ENCODE assay signal across 10 mouse cellular contexts in genomic region chr6:146912835-146913488, GRCm38 (mm10). TPM values are rescaled to one million over a fixed set of nuclear protein-coding genes. Genes with fewer than 3 reads are reported as not detected.
DNase-seq lines count a peak whose midpoint lies in the region; ATAC-seq and TF ChIP-seq lines count a peak whose summit lies in the region.
"Had no signal": no experiment of that assay in that cellular context is flagged by ENCODE, and none has a peak within 500 bp of the region (broad histone marks: within the 10 kb centered on the region; RNA-seq: fewer than 3 reads in every experiment).

No protein-coding gene starts in this region.

- no peaks in the 10 kb centered on the region for H3K9me3 ChIP-seq in ES-E14 (ENCODE audit: control insufficient read depth, insufficient read depth, low read depth, low read length)
- H3K9me3 ChIP-seq in intestine, embryonic 16.5 days (ENCODE audit: control insufficient read depth, low read length), result no peaks in the 10 kb centered on the region
- no peaks in the 10 kb centered on the region for H3K9me3 ChIP-seq in liver, embryonic 14.5 days (ENCODE audit: control insufficient read depth, low read length)
- no peaks in the 10 kb centered on the region for H3K9me3 ChIP-seq in hindbrain, embryonic 13.5 days
- H3K9me3 ChIP-seq: hindbrain, embryonic 15.5 days had no signal

- no peak for TF ChIP-seq CTCF in liver, embryonic 14.5 days (IDR thresholded peaks at IDR 0.05; ENCODE audit: low read depth)
- no peak for TF ChIP-seq CTCF in thymus, adult 2 months (IDR thresholded peaks at IDR 0.05; ENCODE audit: borderline replicate concordance, control insufficient read depth, extremely low read depth, insufficient read depth, low read length, poor library complexity)

- H3K9ac ChIP-seq in ES-E14 (ENCODE audit: insufficient read depth, low read depth, low read length, poor library complexity, severe bottlenecking), result no peak overlapping the region
- no peak overlapping the region for H3K9ac ChIP-seq in intestine, embryonic 16.5 days (ENCODE audit: low read depth, low read length)
- no peak overlapping the region for H3K9ac ChIP-seq in liver, embryonic 14.5 days (replicated peaks)
- no peak overlapping the region for H3K9ac ChIP-seq in hindbrain, embryonic 13.5 days
- H3K9ac ChIP-seq: hindbrain, embryonic 15.5 days had no signal

- peak; percentile 83 for ATAC-seq in intestine, embryonic 16.5 days
- peak; percentile 47 for ATAC-seq in liver, embryonic 14.5 days (ENCODE audit: insufficient read depth)
- no peak for ATAC-seq in hindbrain, embryonic 13.5 days (ENCODE audit: low FRiP score)

- in situ Hi-C loops in ES-E14 (cut with MboI; ENCODE audit: low sequenced_read_pairs in 2 of 2, unreplicated experiment in 2 of 2), result no loop called here

- no peak for TF ChIP-seq POLR2A in thymus, adult 2 months (IDR thresholded peaks at IDR 0.05; ENCODE audit: control insufficient read depth, extremely low read depth, insufficient read depth, low read length, poor library complexity)

- H3K27ac ChIP-seq in ES-E14 (ENCODE audit: insufficient read depth, low read depth, low read length, poor library complexity, severe bottlenecking), result no peak overlapping the region
- H3K27ac ChIP-seq in intestine, embryonic 16.5 days (ENCODE audit: low read length), result peak overlapping the region; percentile 62
- no peak overlapping the region for H3K27ac ChIP-seq in liver, embryonic 14.5 days
- H3K27ac ChIP-seq in hindbrain, embryonic 13.5 days, result no peak overlapping the region
- no peak overlapping the region for H3K27ac ChIP-seq in thymus, adult 2 months (ENCODE audit: control insufficient read depth, insufficient read depth, low read length)
- H3K27ac ChIP-seq: hindbrain, embryonic 15.5 days had no signal

- no peak for TF ChIP-seq EP300 in liver, embryonic 14.5 days (IDR thresholded peaks at IDR 0.05; ENCODE audit: low read depth)

- H3K4me3 ChIP-seq in ES-E14 (ENCODE audit: insufficient read depth in 1 of 2, low read depth in 1 of 2, low read length in 2 of 2, poor library complexity in 1 of 2, severe bottlenecking in 1 of 2), result no peak overlapping the region
- H3K4me3 ChIP-seq in intestine, embryonic 16.5 days (ENCODE audit: low read length), result no peak overlapping the region
- no peak overlapping the region for H3K4me3 ChIP-seq in liver, embryonic 14.5 days (ENCODE audit: insufficient read depth in 1 of 2, low read depth in 2 of 2, low read length in 2 of 2)
- H3K4me3 ChIP-seq in hindbrain, embryonic 13.5 days, result no peak overlapping the region
- H3K4me3 ChIP-seq in thymus, adult 2 months (ENCODE audit: control insufficient read depth, insufficient read depth, low read length), result no peak overlapping the region
- H3K4me3 ChIP-seq: hindbrain, embryonic 15.5 days had no signal

- DNase-seq in ES-E14 (ENCODE audit: low read depth, low spot score), result no peak
- DNase-seq in adrenal gland, postnatal 36 days, result peak; percentile 16 to 55
- DNase-seq in liver, embryonic 14.5 days (ENCODE audit: low read depth in 3 of 3, low spot score in 3 of 3), result no peak
- DNase-seq in cerebellum, adult 8-10 months, result no peak
- no peak for DNase-seq in gastrocnemius, postnatal 25 days
- no peak for DNase-seq in thymus, adult 2 months

- no peaks in the 10 kb centered on the region for H3K27me3 ChIP-seq in intestine, embryonic 16.5 days (replicated peaks; ENCODE audit: control insufficient read depth, insufficient read depth, low read length)
- no peaks in the 10 kb centered on the region for H3K27me3 ChIP-seq in liver, embryonic 14.5 days (ENCODE audit: control insufficient read depth, insufficient read depth, low read length)
- no peaks in the 10 kb centered on the region for H3K27me3 ChIP-seq in hindbrain, embryonic 13.5 days
- H3K27me3 ChIP-seq in thymus, adult 2 months (ENCODE audit: control insufficient read depth, insufficient read depth, low read length), result no peaks in the 10 kb centered on the region
- H3K27me3 ChIP-seq: hindbrain, embryonic 15.5 days had no signal

- H3K4me2 ChIP-seq in intestine, embryonic 16.5 days (ENCODE audit: low read depth, low read length), result no peak overlapping the region
- no peak overlapping the region for H3K4me2 ChIP-seq in liver, embryonic 14.5 days (ENCODE audit: low read depth)
- no peak overlapping the region for H3K4me2 ChIP-seq in hindbrain, embryonic 13.5 days
- H3K4me2 ChIP-seq: hindbrain, embryonic 15.5 days had no signal

- H3K4me1 ChIP-seq in ES-E14 (ENCODE audit: control insufficient read depth in 2 of 2, insufficient read depth in 2 of 2, low read length in 2 of 2, poor library complexity in 1 of 2), result peaks cover 2 to 3% of the 10 kb centered on the region in 2 experiments; a peak in 2 of 4 replicates
- peaks cover 29% of the 10 kb centered on the region for H3K4me1 ChIP-seq in intestine, embryonic 16.5 days (ENCODE audit: control insufficient read depth, insufficient read depth, low read length)
- H3K4me1 ChIP-seq in liver, embryonic 14.5 days (replicated peaks; ENCODE audit: control insufficient read depth in 2 of 2, insufficient read depth in 2 of 2, low read length in 1 of 2), result peaks cover 0 to 22% of the 10 kb centered on the region in 2 experiments; a peak in 3 of 4 replicates
- peaks cover 9% of the 10 kb centered on the region for H3K4me1 ChIP-seq in hindbrain, embryonic 13.5 days (replicated peaks)
- H3K4me1 ChIP-seq in thymus, adult 2 months (replicated peaks; ENCODE audit: control insufficient read depth, insufficient read depth, low read length), result no peaks in the 10 kb centered on the region; the same call in 1 of the 2 replicates

- H3K36me3 ChIP-seq in ES-E14 (ENCODE audit: control insufficient read depth, insufficient read depth, low read length, poor library complexity, severe bottlenecking), result no peaks in the 10 kb centered on the region
- no peaks in the 10 kb centered on the region for H3K36me3 ChIP-seq in intestine, embryonic 16.5 days (ENCODE audit: control insufficient read depth, insufficient read depth, low read length)
- no peaks in the 10 kb centered on the region for H3K36me3 ChIP-seq in liver, embryonic 14.5 days (replicated peaks; ENCODE audit: control insufficient read depth, insufficient read depth, low read depth)
- no peaks in the 10 kb centered on the region for H3K36me3 ChIP-seq in hindbrain, embryonic 13.5 days
- no peaks in the 10 kb centered on the region for H3K36me3 ChIP-seq in thymus, adult 2 months (ENCODE audit: control insufficient read depth, insufficient read depth, low read length)
- H3K36me3 ChIP-seq: hindbrain, embryonic 15.5 days had no signal

- WGBS in intestine, embryonic 16.5 days, result 14% methylated on average over 3 of the region's 3 CpGs
- 11% methylated on average over 3 of the region's 3 CpGs for WGBS in liver, embryonic 14.5 days (ENCODE audit: insufficient replicate concordance)
- WGBS in hindbrain, embryonic 13.5 days, result 8% methylated on average over 3 of the region's 3 CpGs
- 9% methylated on average over 3 of the region's 3 CpGs for WGBS in thymus, adult 2 months

TF ChIP-seq in ES-E14, 5 proteins besides CTCF, POLR2A, EP300 and RAD21:
- TF ChIP-seq HCFC1 (IDR thresholded peaks at IDR 0.05; ENCODE audit: borderline replicate concordance, insufficient read depth, low read length) (no peak), MAFK (IDR thresholded peaks at IDR 0.05; ENCODE audit: insufficient read depth, low read depth, low read length) (0 out of 2 replicates have a peak, but pooled peaks have one; percentile 66)

RNA-seq across cellular contexts. Expression of gene Ppfibp1, which starts 24.7 kb away (rescaled TPM):
- total RNA-seq in ES-E14 (2012; rRNA removed), result 30.1 and 39.9 TPM in 2 replicates
- 100 to 1,000 TPM in 1 of 2 experiments, 10 to 100 TPM in 1; 97.4 to 115 TPM for total RNA-seq in adrenal gland, postnatal 36 days (2021)
- 31.8 and 33.3 TPM in 2 replicates for polyA plus RNA-seq in intestine, embryonic 16.5 days (2015; fragmentation: Nextera tagmentation; extraction: Ambion mirVana)
- 3.9 and 5.2 TPM in 2 replicates for polyA plus RNA-seq in liver, embryonic 14.5 days (2012; rRNA removed)
- polyA plus RNA-seq in liver, embryonic 14.5 days (2014; fragmentation: Nextera tagmentation; extraction: Ambion mirVana), result 7.8 and 9.1 TPM in 2 replicates
- 14.7 and 16.9 TPM in 2 replicates for polyA plus RNA-seq in hindbrain, embryonic 13.5 days (2015; fragmentation: Nextera tagmentation; extraction: Ambion mirVana)
- 10 to 100 TPM; 32.7 to 33.7 TPM for total RNA-seq in gastrocnemius, postnatal 25 days (2021)
- 4.2 and 5.0 TPM in 2 replicates for polyA plus RNA-seq in thymus, adult 2 months (2012; rRNA removed)

RNA-seq across cellular contexts. Expression of gene 1700034J05Rik, which starts 41.3 kb away (rescaled TPM):
- total RNA-seq in ES-E14 (2012; rRNA removed), result 0.11 and 0.22 TPM in 2 replicates
- total RNA-seq in adrenal gland, postnatal 36 days (2021), result not detected
- 0.10 and 0.11 TPM in 2 replicates for polyA plus RNA-seq in intestine, embryonic 16.5 days (2015; fragmentation: Nextera tagmentation; extraction: Ambion mirVana)
- polyA plus RNA-seq in liver, embryonic 14.5 days (2012; rRNA removed), result not detected in 2 replicates
- polyA plus RNA-seq in liver, embryonic 14.5 days (2014; fragmentation: Nextera tagmentation; extraction: Ambion mirVana), result not detected in 2 replicates
- not detected in 2 replicates for polyA plus RNA-seq in hindbrain, embryonic 13.5 days (2015; fragmentation: Nextera tagmentation; extraction: Ambion mirVana)
- not detected for total RNA-seq in gastrocnemius, postnatal 25 days (2021)
- not detected in 2 replicates for polyA plus RNA-seq in thymus, adult 2 months (2012; rRNA removed)
- polyA plus RNA-seq: brain, embryonic 14.5 days had no signal

Comparison
In these comparisons a context has a peak if more than half of its experiments do, and no peak if none do; other contexts are left out.
1. DNase-seq: peak in adrenal gland, postnatal 36 days (2 of 2); none in ES-E14 (single experiment), liver, embryonic 14.5 days (0 of 3), cerebellum, adult 8-10 months (single experiment), gastrocnemius, postnatal 25 days (single experiment) and thymus, adult 2 months (single experiment).